Mouse (Mus musculus): Measurements from ENCODE around the gene Tectb. TPM values are rescaled to one million over a fixed set of nuclear protein-coding genes. Genes with fewer than 3 reads are reported as not detected.

Gene Tectb
- polyA plus RNA-seq, 1 experiment from 2014 or later, result 0.68 TPM

- Histone ChIP-seq H3K4me2 (ENCODE audit: low read length) (no peak overlapping the region), H3K4me3 (replicated peaks; ENCODE audit: low read depth, low read length) (no peak overlapping the region), H3K9me3 (ENCODE audit: control insufficient read depth, low read length) (no peaks in the 10 kb centered on the region), H3K9ac (replicated peaks; ENCODE audit: low read length) (no peak overlapping the region), H3K36me3 (ENCODE audit: control insufficient read depth, insufficient read depth, low read length) (no peaks in the 10 kb centered on the region), H3K4me1 (ENCODE audit: control insufficient read depth, insufficient read depth, low read length) (no peaks in the 10 kb centered on the region), H3K27me3 (ENCODE audit: control insufficient read depth, insufficient read depth, low read length) (no peaks in the 10 kb centered on the region), H3K27ac (replicated peaks; ENCODE audit: low read depth, low read length) (no peak overlapping the region; the same call in 1 of the 2 replicates)
- DNase-seq (peak; percentile 12), ATAC-seq (ENCODE audit: low FRiP score, low TSS enrichment) (no peak)
- WGBS, result 67% methylated on average over 8 of the region's 8 CpGs
These were observed 21.9 kb upstream of the Tectb start for GRCm38 (mm10) chr19:55158606-55159005.

DNA sequence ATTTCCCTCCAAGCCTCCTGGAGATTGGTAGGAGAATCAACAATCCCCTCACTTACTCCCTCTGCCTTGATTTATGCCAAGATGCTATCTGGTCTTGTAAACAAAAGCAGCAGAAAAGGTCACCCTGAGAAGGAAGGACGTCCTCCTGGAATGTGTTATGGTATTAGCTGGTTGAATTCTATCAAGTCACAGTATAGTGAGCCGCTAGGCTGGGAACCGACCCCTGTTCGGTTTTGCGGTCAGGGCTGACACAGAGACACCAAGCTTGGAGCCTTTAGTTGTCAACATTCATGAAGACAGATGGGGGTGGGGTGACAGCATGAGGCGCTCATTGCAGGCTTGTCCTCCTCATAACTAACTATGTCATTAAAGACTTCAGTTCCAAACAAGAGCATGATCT is 20.7 kb upstream of the Tectb start:
- Histone ChIP-seq H3K4me1 (ENCODE audit: control insufficient read depth, insufficient read depth, low read length) (no peaks in the 10 kb centered on the region), H3K4me3 (replicated peaks; ENCODE audit: low read depth, low read length) (no peak overlapping the region), H3K36me3 (ENCODE audit: control insufficient read depth, insufficient read depth, low read length) (no peaks in the 10 kb centered on the region), H3K4me2 (ENCODE audit: low read length) (no peak overlapping the region), H3K9me3 (ENCODE audit: control insufficient read depth, low read length) (no peaks in the 10 kb centered on the region), H3K27me3 (ENCODE audit: control insufficient read depth, insufficient read depth, low read length) (no peaks in the 10 kb centered on the region), H3K9ac (replicated peaks; ENCODE audit: low read length) (no peak overlapping the region), H3K27ac (replicated peaks; ENCODE audit: low read depth, low read length) (no peak overlapping the region)
- ATAC-seq (ENCODE audit: low FRiP score, low TSS enrichment), result no peak
- DNase-seq, result no peak
- 92% methylated on average over 6 of the region's 6 CpGs for WGBS

GRCm38 (mm10) chr19:55162271-55162670 is 18.3 kb upstream of the Tectb start:
- Histone ChIP-seq H3K27me3 (ENCODE audit: control insufficient read depth, insufficient read depth, low read length) (no peaks in the 10 kb centered on the region), H3K9me3 (ENCODE audit: control insufficient read depth, low read length) (no peaks in the 10 kb centered on the region), H3K36me3 (ENCODE audit: control insufficient read depth, insufficient read depth, low read length) (no peaks in the 10 kb centered on the region), H3K4me2 (ENCODE audit: low read length) (no peak overlapping the region), H3K4me3 (replicated peaks; ENCODE audit: low read depth, low read length) (no peak overlapping the region), H3K9ac (replicated peaks; ENCODE audit: low read length) (no peak overlapping the region), H3K4me1 (ENCODE audit: control insufficient read depth, insufficient read depth, low read length) (no peaks in the 10 kb centered on the region), H3K27ac (replicated peaks; ENCODE audit: low read depth, low read length) (no peak overlapping the region)
- DNase-seq (no peak), ATAC-seq (ENCODE audit: low FRiP score, low TSS enrichment) (no peak)
- 77% methylated on average over 4 of the region's 4 CpGs for WGBS

GRCm38 (mm10) chr19:55164162-55164561 is 16.4 kb upstream of the Tectb start:
- H3K4me3 ChIP-seq (replicated peaks; ENCODE audit: low read depth, low read length), result no peak overlapping the region
- WGBS, result 92% methylated on average over 1 of the region's 1 CpGs
- no peaks in the 10 kb centered on the region for H3K36me3 ChIP-seq (ENCODE audit: control insufficient read depth, insufficient read depth, low read length)
- DNase-seq, result no peak
- no peak overlapping the region for H3K27ac ChIP-seq (replicated peaks; ENCODE audit: low read depth, low read length)
- H3K9me3 ChIP-seq (ENCODE audit: control insufficient read depth, low read length), result no peaks in the 10 kb centered on the region
- no peak for ATAC-seq (ENCODE audit: low FRiP score, low TSS enrichment)
- H3K4me2 ChIP-seq (ENCODE audit: low read length), result no peak overlapping the region
- no peaks in the 10 kb centered on the region for H3K27me3 ChIP-seq (ENCODE audit: control insufficient read depth, insufficient read depth, low read length)
- H3K4me1 ChIP-seq (ENCODE audit: control insufficient read depth, insufficient read depth, low read length), result no peaks in the 10 kb centered on the region
- H3K9ac ChIP-seq (replicated peaks; ENCODE audit: low read length), result no peak overlapping the region

GRCm38 (mm10) chr19:55165183-55165865 is 15.2 kb upstream of the Tectb start:
- 72% methylated on average over 1 of the region's 1 CpGs for WGBS
- ATAC-seq (ENCODE audit: low FRiP score, low TSS enrichment) (no peak), DNase-seq (no peak)
- Histone ChIP-seq H3K4me2 (ENCODE audit: low read length) (no peak overlapping the region), H3K4me3 (replicated peaks; ENCODE audit: low read depth, low read length) (no peak overlapping the region), H3K36me3 (ENCODE audit: control insufficient read depth, insufficient read depth, low read length) (no peaks in the 10 kb centered on the region), H3K4me1 (ENCODE audit: control insufficient read depth, insufficient read depth, low read length) (no peaks in the 10 kb centered on the region), H3K27me3 (ENCODE audit: control insufficient read depth, insufficient read depth, low read length) (no peaks in the 10 kb centered on the region), H3K9me3 (ENCODE audit: control insufficient read depth, low read length) (no peaks in the 10 kb centered on the region), H3K27ac (replicated peaks; ENCODE audit: low read depth, low read length) (no peak overlapping the region), H3K9ac (replicated peaks; ENCODE audit: low read length) (no peak overlapping the region)

- Histone ChIP-seq H3K27ac (replicated peaks; ENCODE audit: low read depth, low read length) (no peak overlapping the region), H3K9ac (replicated peaks; ENCODE audit: low read length) (no peak overlapping the region), H3K9me3 (ENCODE audit: control insufficient read depth, low read length) (no peaks in the 10 kb centered on the region), H3K4me1 (ENCODE audit: control insufficient read depth, insufficient read depth, low read length) (no peaks in the 10 kb centered on the region), H3K4me3 (replicated peaks; ENCODE audit: low read depth, low read length) (no peak overlapping the region), H3K36me3 (ENCODE audit: control insufficient read depth, insufficient read depth, low read length) (no peaks in the 10 kb centered on the region), H3K4me2 (ENCODE audit: low read length) (no peak overlapping the region), H3K27me3 (ENCODE audit: control insufficient read depth, insufficient read depth, low read length) (no peaks in the 10 kb centered on the region)
- ATAC-seq (ENCODE audit: low FRiP score, low TSS enrichment) (no peak), DNase-seq (no peak)
- 84% methylated on average over 4 of the region's 4 CpGs for WGBS
These were observed 14.6 kb upstream of the Tectb start for GRCm38 (mm10) chr19:55165954-55166353.

- WGBS, result 93% methylated on average over 2 of the region's 2 CpGs
- Histone ChIP-seq H3K9ac (replicated peaks; ENCODE audit: low read length) (no peak overlapping the region), H3K4me2 (ENCODE audit: low read length) (no peak overlapping the region), H3K36me3 (ENCODE audit: control insufficient read depth, insufficient read depth, low read length) (no peaks in the 10 kb centered on the region), H3K9me3 (ENCODE audit: control insufficient read depth, low read length) (no peaks in the 10 kb centered on the region), H3K4me3 (replicated peaks; ENCODE audit: low read depth, low read length) (no peak overlapping the region), H3K27ac (replicated peaks; ENCODE audit: low read depth, low read length) (no peak overlapping the region), H3K27me3 (ENCODE audit: control insufficient read depth, insufficient read depth, low read length) (no peaks in the 10 kb centered on the region), H3K4me1 (ENCODE audit: control insufficient read depth, insufficient read depth, low read length) (no peaks in the 10 kb centered on the region)
- ATAC-seq (ENCODE audit: low FRiP score, low TSS enrichment) (no peak), DNase-seq (no peak)
These were observed 13.8 kb upstream of the Tectb start for GRCm38 (mm10) chr19:55166741-55167140.

- Histone ChIP-seq H3K9ac (replicated peaks; ENCODE audit: low read length) (no peak overlapping the region), H3K9me3 (ENCODE audit: control insufficient read depth, low read length) (no peaks in the 10 kb centered on the region), H3K27me3 (ENCODE audit: control insufficient read depth, insufficient read depth, low read length) (no peaks in the 10 kb centered on the region), H3K36me3 (ENCODE audit: control insufficient read depth, insufficient read depth, low read length) (no peaks in the 10 kb centered on the region), H3K4me2 (ENCODE audit: low read length) (no peak overlapping the region), H3K4me1 (ENCODE audit: control insufficient read depth, insufficient read depth, low read length) (no peaks in the 10 kb centered on the region), H3K4me3 (replicated peaks; ENCODE audit: low read depth, low read length) (no peak overlapping the region), H3K27ac (replicated peaks; ENCODE audit: low read depth, low read length) (no peak overlapping the region)
- WGBS, result 66% methylated on average over 2 of the region's 2 CpGs
- DNase-seq (no peak), ATAC-seq (ENCODE audit: low FRiP score, low TSS enrichment) (no peak)
These were observed 12.8 kb upstream of the Tectb start for GRCm38 (mm10) chr19:55167741-55168140.

DNA sequence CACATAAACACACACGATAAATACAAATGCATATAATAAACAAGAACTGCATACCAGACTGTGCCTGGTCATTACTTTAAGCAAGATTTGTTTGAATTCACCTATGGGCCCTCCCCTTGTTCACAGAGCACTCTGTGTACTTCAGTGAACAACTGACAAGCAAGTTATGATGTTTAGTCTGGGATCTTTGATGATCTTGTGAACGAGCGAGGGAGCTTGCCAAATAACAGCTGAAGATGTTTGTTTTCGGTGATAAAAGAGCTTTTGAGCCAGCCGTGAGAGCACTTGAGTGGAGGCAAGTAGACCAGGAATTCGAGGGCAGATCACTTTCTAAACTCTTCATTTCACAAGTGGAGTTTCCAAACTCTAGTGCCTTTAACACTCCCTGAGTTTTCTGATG is 12.2 kb upstream of the Tectb start:
- Histone ChIP-seq H3K4me1 (ENCODE audit: control insufficient read depth, insufficient read depth, low read length) (no peaks in the 10 kb centered on the region), H3K4me2 (ENCODE audit: low read length) (no peak overlapping the region), H3K9ac (replicated peaks; ENCODE audit: low read length) (no peak overlapping the region), H3K36me3 (ENCODE audit: control insufficient read depth, insufficient read depth, low read length) (no peaks in the 10 kb centered on the region), H3K9me3 (ENCODE audit: control insufficient read depth, low read length) (no peaks in the 10 kb centered on the region), H3K27ac (replicated peaks; ENCODE audit: low read depth, low read length) (no peak overlapping the region), H3K4me3 (replicated peaks; ENCODE audit: low read depth, low read length) (no peak overlapping the region), H3K27me3 (ENCODE audit: control insufficient read depth, insufficient read depth, low read length) (no peaks in the 10 kb centered on the region)
- DNase-seq (no peak), ATAC-seq (ENCODE audit: low FRiP score, low TSS enrichment) (no peak)
- WGBS, result 90% methylated on average over 6 of the region's 6 CpGs
